Mouse (Mus musculus) right cerebral cortex, adult 18-20 months (tissue): ENCODE results near the gene Clec18a.
"Not testable (repeated sequence)": the region's sequence is repeated elsewhere in the genome, so short reads cannot be mapped to it uniquely, and the experiment has no call there.

Experiments used
- DNase-seq: peaks from one replicate; pipeline ENCODE4 v3.0.0; 2022; ENCODE audit warnings: mixed read lengths

Gene Clec18a

DNA sequence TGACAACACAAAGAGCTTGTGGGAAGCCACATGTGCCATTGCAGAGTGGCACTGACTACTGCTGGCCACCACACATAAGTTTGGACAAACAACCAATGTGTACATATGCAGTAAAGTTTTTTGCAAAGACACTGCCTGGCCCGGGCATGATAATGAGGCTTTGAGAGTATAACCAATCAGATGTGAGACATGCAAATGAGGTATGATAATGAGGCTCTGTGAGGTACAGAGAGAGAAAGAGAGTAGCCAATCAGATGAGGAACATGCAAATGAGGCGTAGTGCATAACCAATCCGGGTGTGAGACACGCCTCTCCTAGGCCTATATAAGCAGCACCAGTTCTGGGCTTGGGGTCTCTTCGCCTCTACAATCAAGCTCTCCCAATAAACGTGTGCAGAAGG is at the start of gene Clec18a:
Clec18a (minus strand) TSS at position 101 of the 400 bp plus-strand sequence.
- DNase-seq: not testable (repeated sequence)

- no peak for DNase-seq
These were observed 38.5 kb upstream of the Clec18a start for GRCm38 (mm10) chr8:111130756-111131155.

- DNase-seq: no peak
These were observed 27.3 kb upstream of the Clec18a start for GRCm38 (mm10) chr8:111119481-111119880.

GRCm38 (mm10) chr8:111114891-111115290 is 22.7 kb upstream of the Clec18a start:
- no peak for DNase-seq

GRCm38 (mm10) chr8:111094719-111095302 is 2.6 kb upstream of the Clec18a start:
- DNase-seq: peak; percentile 9

GRCm38 (mm10) chr8:111093865-111094718 is 1.9 kb upstream of the Clec18a start, which contains the start of gene Pdpr:
TSS of gene Pdpr (plus strand) at chr8:111094630.
- peak; percentile 92 for DNase-seq

DNA sequence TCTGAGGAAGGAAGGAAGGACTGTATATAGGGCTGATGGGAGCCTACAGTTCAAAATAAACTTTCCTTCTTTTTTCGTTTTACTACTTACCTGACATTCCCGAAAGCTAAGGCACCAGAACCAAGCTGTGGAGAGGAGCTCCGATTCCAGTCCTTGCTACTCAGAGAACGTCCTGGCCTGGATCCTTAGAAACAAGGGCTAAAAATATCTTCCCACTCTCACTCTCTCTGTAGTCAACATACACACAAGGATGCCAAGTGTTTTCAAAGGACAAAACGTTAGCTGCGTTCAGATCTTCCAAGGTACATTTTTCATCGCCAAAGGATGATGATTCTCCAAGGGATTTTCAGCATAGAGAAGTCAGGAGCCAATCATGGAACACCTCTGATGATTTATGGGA is 520 bp downstream of the Clec18a start:
- peak; percentile 13 for DNase-seq

DNA sequence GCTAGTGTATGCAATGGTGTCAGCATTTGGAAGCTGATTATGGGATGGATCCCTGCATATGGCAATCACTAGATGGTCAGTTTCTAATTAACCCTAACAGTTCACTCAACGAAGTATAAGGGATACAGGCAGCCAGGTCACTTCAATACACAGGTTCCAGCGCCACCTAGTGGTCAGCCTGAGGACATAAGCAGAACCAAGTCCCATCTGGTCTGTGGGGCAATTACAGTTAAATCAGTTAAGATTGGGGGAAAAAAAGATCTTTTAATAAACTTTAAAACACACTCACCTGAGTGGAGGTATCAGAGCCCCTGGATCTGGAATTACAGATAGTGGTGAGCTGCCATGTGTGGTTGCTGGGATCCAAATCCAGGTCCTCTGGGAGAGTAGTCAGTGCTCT is 2.1 kb downstream of the Clec18a start:
- DNase-seq: peak; percentile 59

GRCm38 (mm10) chr8:111083936-111084335 is 8.3 kb downstream of the Clec18a start:
- not testable (repeated sequence) for DNase-seq

GRCm38 (mm10) chr8:111081580-111082258 is 10.5 kb downstream of the Clec18a start:
- peak; percentile 7 for DNase-seq

GRCm38 (mm10) chr8:111079861-111080271 is 12.4 kb downstream of the Clec18a start:
- no peak for DNase-seq

- no peak for DNase-seq
These were observed 12.8 kb downstream of the Clec18a start for GRCm38 (mm10) chr8:111079461-111079860.

DNA sequence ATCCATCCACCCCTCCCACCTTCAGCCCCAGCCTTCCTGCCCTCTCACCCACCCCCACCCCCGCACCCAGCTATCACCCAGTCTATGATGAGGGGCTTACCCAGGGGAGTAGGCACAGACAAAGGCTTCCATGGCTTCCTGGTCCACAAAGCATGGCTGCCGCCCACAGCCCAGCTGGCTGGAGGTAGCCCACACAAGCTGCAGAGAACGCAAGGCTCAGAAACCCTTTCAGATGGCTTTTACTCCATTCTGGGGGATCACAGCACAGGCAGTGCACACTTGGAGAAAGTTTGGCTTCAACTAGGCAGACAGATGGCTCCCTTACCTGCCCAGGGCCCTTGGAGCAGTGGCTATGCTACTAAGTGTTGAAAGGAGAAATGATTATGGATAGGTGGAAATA is 16.3 kb downstream of the Clec18a start:
- peak; percentile 67 for DNase-seq

- DNase-seq: not testable (repeated sequence)
These were observed 23.6 kb downstream of the Clec18a start for GRCm38 (mm10) chr8:111068660-111069059.

- no peak for DNase-seq
These were observed 24.8 kb downstream of the Clec18a start for GRCm38 (mm10) chr8:111067439-111067838.

GRCm38 (mm10) chr8:111066308-111066707 is 25.9 kb downstream of the Clec18a start:
- no peak for DNase-seq

DNA sequence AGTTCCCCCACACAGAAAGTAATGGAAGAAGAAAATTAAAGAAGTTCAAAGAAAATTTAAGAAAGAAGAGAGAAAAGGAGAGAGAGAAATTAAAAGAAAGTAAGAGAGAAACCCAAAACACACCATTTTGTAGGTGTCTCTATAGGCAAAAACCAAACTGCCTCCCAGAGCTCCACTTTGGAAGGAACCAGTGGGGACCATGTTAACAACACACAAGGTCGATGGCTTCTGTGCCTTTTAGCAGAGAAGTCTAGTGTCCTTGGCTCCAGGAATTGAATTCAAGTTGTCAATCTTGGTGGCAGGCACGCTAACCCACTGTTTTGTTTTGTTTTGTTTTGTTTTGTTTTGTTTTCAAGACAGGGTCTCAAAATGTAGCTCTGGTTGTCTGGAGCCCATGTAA is 29.3 kb downstream of the Clec18a start:
- no peak for DNase-seq

DNA sequence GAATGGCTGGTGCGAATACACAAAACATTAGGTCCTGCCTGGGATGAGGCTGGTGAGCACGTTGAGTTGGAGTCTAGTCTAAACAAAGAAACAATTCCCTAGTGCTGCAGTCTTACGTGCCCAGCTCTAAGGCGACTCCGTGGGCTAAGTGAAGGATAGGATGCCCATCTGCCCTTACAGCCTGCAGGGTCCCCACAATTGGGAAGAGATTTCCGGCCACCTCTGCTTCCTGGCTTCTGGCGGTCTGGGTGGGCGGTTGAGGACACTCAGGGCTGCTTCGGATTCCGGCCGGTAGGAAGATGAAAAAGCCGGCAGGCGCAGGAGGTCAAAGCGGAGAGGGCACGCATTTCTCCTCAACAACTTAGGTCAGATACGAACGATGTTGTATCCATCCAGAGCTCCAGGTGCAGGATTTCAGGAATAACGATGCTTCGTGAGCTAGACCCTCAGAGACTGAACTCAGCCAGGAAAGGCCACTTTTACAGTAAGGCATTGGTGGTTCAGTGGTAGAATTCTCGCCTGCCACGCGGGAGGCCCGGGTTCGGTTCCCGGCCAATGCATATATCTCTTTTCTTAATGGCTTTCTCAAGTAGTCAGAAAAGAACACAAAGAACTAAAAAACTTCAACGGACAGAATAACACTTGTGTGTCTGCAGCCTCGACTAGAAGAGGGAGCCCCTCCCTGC is 30.0 kb downstream of the Clec18a start:
- peak; percentile 92 for DNase-seq

GRCm38 (mm10) chr8:111061688-111062071 is 30.5 kb downstream of the Clec18a start:
- no peak for DNase-seq

GRCm38 (mm10) chr8:111058946-111059572 is 33.2 kb downstream of the Clec18a start:
- no peak for DNase-seq

DNA sequence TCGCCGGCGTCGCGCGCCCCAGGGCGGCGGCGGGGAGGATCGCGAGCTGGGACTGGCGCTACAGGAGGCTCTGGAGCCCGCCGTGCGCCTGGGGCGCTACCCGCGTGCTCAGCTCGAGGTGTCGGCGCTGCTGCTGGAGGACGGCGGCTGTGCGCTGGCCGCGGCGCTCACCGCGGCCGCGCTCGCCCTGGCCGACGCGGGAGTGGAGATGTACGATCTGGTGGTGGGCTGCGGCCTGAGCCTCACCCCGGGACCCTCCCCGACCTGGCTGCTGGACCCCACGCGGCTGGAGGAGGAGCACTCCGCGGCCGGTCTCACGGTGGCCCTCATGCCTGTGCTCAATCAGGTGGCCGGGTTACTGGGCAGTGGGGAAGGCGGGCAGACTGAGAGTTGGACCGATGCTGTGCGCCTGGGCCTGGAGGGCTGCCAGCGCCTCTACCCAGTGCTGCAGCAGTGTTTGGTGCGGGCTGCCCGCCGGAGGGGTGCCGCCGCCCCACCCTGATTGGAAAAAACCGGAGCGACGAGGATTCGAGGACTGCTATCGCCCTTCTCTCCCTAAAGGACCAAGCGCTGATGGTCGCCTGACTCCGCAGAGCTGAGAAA is 35.4 kb downstream of the Clec18a start:
- DNase-seq: peak; percentile 37

- peak; percentile 94 for DNase-seq
These were observed 36.0 kb downstream of the Clec18a start, which contains the start of gene Exosc6 for GRCm38 (mm10) chr8:111056158-111056663. TSS of gene Exosc6 (plus strand) at chr8:111056339.
